Mouse (Mus musculus) heart, embryonic 13.5 days (tissue): ENCODE results near the gene Nsl1. TPM values are rescaled to one million over a fixed set of nuclear protein-coding genes. Genes with fewer than 3 reads are reported as not detected.

Source experiments
- ATAC-seq: fragments of 200-750 bp; cut with Nextera tagmentation; 2 replicates; pipeline ENCODE4 v1.8.0; 2017; ENCODE audit warnings: moderate TSS enrichment; ENCODE audit not compliant: insufficient number of reproducible peaks, low FRiP score, low TSS enrichment; ENCODE audit errors: extremely low read depth
- H3K27ac ChIP-seq: fragments of 300-500 bp; sonication (generic); replicated peaks from 2 replicates; pipeline ENCODE4 v1.5.1; 2015; ENCODE audit warnings: moderate library complexity, mild to moderate bottlenecking, inconsistent platforms
- H3K27me3 ChIP-seq: fragments of 300-500 bp; sonication (generic); replicated peaks from 2 replicates; pipeline ENCODE4 v1.6.1; 2015; ENCODE audit warnings: mild to moderate bottlenecking, inconsistent platforms
- H3K36me3 ChIP-seq: fragments of 300-500 bp; sonication (generic); 2 replicates; pipeline ENCODE4 v1.6.1; 2015; ENCODE audit warnings: mild to moderate bottlenecking, inconsistent platforms
- H3K4me1 ChIP-seq: fragments of 300-500 bp; sonication (generic); 2 replicates; pipeline ENCODE4 v1.6.1; 2015; ENCODE audit warnings: inconsistent platforms
- H3K4me2 ChIP-seq: fragments of 300-500 bp; sonication (generic); 2 replicates; pipeline ENCODE4 v1.6.1; 2015; ENCODE audit warnings: inconsistent platforms, mild to moderate bottlenecking, moderate library complexity
- H3K4me3 ChIP-seq: fragments of 300-500 bp; sonication (generic); 2 replicates; pipeline ENCODE4 v1.5.1; 2015; ENCODE audit warnings: moderate library complexity, mild to moderate bottlenecking, inconsistent platforms
- H3K9ac ChIP-seq: fragments of 300-500 bp; sonication (generic); 2 replicates; pipeline ENCODE4 v1.6.1; 2015; ENCODE audit warnings: inconsistent platforms, mild to moderate bottlenecking, moderate library complexity
- H3K9me3 ChIP-seq: fragments of 300-500 bp; sonication (generic); 2 replicates; pipeline ENCODE4 v1.6.1; 2016; ENCODE audit warnings: inconsistent platforms
- WGBS: fragments of 180-500 bp; shearing (Covaris S2); methylation state at CpG from one replicate; pipeline ENCODE4 v1.1.7; 2015; ENCODE audit warnings: mixed read lengths; 5-methylcytosine and 5-hydroxymethylcytosine counted together
- polyA plus RNA-seq: library from polyadenylated mRNA; unstranded; fragments of >200 nt; fragmentation: Nextera tagmentation; extraction: Ambion mirVana; gene quantifications from 2 replicates; pipeline ENCODE4 v1.2.1, GENCODE M21; 2015

Nsl1 gene
- polyA plus RNA-seq, 1 experiment from 2014 or later, result 12.4 TPM

GRCm38 (mm10) chr1:191075199-191075883, 12.5 kb downstream of the Nsl1 start:
- Histone ChIP-seq H3K27ac (peak overlapping the region; percentile 55), H3K4me2 (0 out of 2 replicates have a peak overlapping the region, but pooled peaks have one; percentile 20), H3K36me3 (peaks cover 97% of the 10 kb centered on the region), H3K27me3 (no peaks in the 10 kb centered on the region), H3K9ac (0 out of 2 replicates have a peak overlapping the region, but pooled peaks have one; percentile 24), H3K4me3 (no peak overlapping the region), H3K4me1 (peaks cover 8% of the 10 kb centered on the region), H3K9me3 (no peaks in the 10 kb centered on the region)
- no peak for ATAC-seq
- 41% methylated on average over 10 of the region's 10 CpGs for WGBS

GRCm38 (mm10) chr1:191083230-191083629, 20.4 kb downstream of the Nsl1 start:
- Histone ChIP-seq H3K27me3 (no peaks in the 10 kb centered on the region), H3K4me1 (no peaks in the 10 kb centered on the region), H3K4me3 (no peak overlapping the region), H3K9me3 (no peaks in the 10 kb centered on the region), H3K4me2 (no peak overlapping the region), H3K9ac (no peak overlapping the region), H3K36me3 (peaks cover 70% of the 10 kb centered on the region), H3K27ac (no peak overlapping the region)
- ATAC-seq, result no peak
- WGBS, result 89% methylated on average over 8 of the region's 8 CpGs

- no peaks in the 10 kb centered on the region for H3K27me3 ChIP-seq
- no peak overlapping the region for H3K9ac ChIP-seq
- H3K4me1 ChIP-seq, result peaks cover 9% of the 10 kb centered on the region
- H3K9me3 ChIP-seq, result no peaks in the 10 kb centered on the region
- H3K4me2 ChIP-seq, result no peak overlapping the region
- no peak overlapping the region for H3K4me3 ChIP-seq
- whole genome bisulfite sequencing, result 70% methylated on average over 5 of the region's 5 CpGs
- ATAC-seq, result no peak
- no peak overlapping the region for H3K27ac ChIP-seq
- peaks cover 52% of the 10 kb centered on the region for H3K36me3 ChIP-seq
Observed at GRCm38 (mm10) chr1:191084951-191085559, 22.2 kb downstream of the Nsl1 start.

GRCm38 (mm10) chr1:191085597-191085996, 22.8 kb downstream of the Nsl1 start:
- no peak overlapping the region for H3K27ac ChIP-seq
- peaks cover 9% of the 10 kb centered on the region for H3K4me1 ChIP-seq
- no peak overlapping the region for H3K4me2 ChIP-seq
- H3K4me3 ChIP-seq, result no peak overlapping the region
- no peaks in the 10 kb centered on the region for H3K9me3 ChIP-seq
- no peak overlapping the region for H3K9ac ChIP-seq
- no peak for ATAC-seq
- H3K27me3 ChIP-seq, result no peaks in the 10 kb centered on the region
- WGBS, result 84% methylated on average over 12 of the region's 12 CpGs
- H3K36me3 ChIP-seq, result peaks cover 46% of the 10 kb centered on the region

GRCm38 (mm10) chr1:191086304-191086878, 23.6 kb downstream of the Nsl1 start:
- peaks cover 40% of the 10 kb centered on the region for H3K36me3 ChIP-seq
- H3K27me3 ChIP-seq, result no peaks in the 10 kb centered on the region
- H3K4me2 ChIP-seq, result no peak overlapping the region
- H3K4me3 ChIP-seq, result no peak overlapping the region
- no peak for ATAC-seq
- no peaks in the 10 kb centered on the region for H3K9me3 ChIP-seq
- 83% methylated on average over 7 of the region's 7 CpGs for WGBS
- no peak overlapping the region for H3K9ac ChIP-seq
- H3K4me1 ChIP-seq, result peaks cover 9% of the 10 kb centered on the region
- H3K27ac ChIP-seq, result no peak overlapping the region

- ATAC-seq, result no peak
- no peak overlapping the region for H3K9ac ChIP-seq
- H3K27ac ChIP-seq, result no peak overlapping the region
- no peak overlapping the region for H3K4me2 ChIP-seq
- peaks cover 35% of the 10 kb centered on the region for H3K36me3 ChIP-seq
- no peaks in the 10 kb centered on the region for H3K9me3 ChIP-seq
- WGBS, result 81% methylated on average over 8 of the region's 8 CpGs
- no peaks in the 10 kb centered on the region for H3K27me3 ChIP-seq
- no peak overlapping the region for H3K4me3 ChIP-seq
- H3K4me1 ChIP-seq, result peaks cover 9% of the 10 kb centered on the region
Observed at GRCm38 (mm10) chr1:191086960-191087359, 24.1 kb downstream of the Nsl1 start.

- WGBS, result 74% methylated on average over 5 of the region's 5 CpGs
- H3K4me2 ChIP-seq, result no peak overlapping the region
- no peaks in the 10 kb centered on the region for H3K27me3 ChIP-seq
- H3K4me1 ChIP-seq, result peaks cover 19% of the 10 kb centered on the region
- no peaks in the 10 kb centered on the region for H3K9me3 ChIP-seq
- H3K4me3 ChIP-seq, result no peak overlapping the region
- no peak overlapping the region for H3K27ac ChIP-seq
- H3K9ac ChIP-seq, result no peak overlapping the region
- ATAC-seq, result no peak
- peaks cover 25% of the 10 kb centered on the region for H3K36me3 ChIP-seq
Observed at GRCm38 (mm10) chr1:191087955-191088354, 25.1 kb downstream of the Nsl1 start.

GRCm38 (mm10) chr1:191089355-191089754, 26.5 kb downstream of the Nsl1 start:
- peaks cover 21% of the 10 kb centered on the region for H3K4me1 ChIP-seq
- H3K4me2 ChIP-seq, result no peak overlapping the region
- H3K27ac ChIP-seq, result no peak overlapping the region
- peaks cover 11% of the 10 kb centered on the region for H3K36me3 ChIP-seq
- ATAC-seq, result no peak
- 0 out of 2 replicates have a peak overlapping the region, but pooled peaks have one; percentile 14 for H3K9ac ChIP-seq
- WGBS, result 19% methylated on average over 6 of the region's 6 CpGs
- no peaks in the 10 kb centered on the region for H3K27me3 ChIP-seq
- H3K9me3 ChIP-seq, result no peaks in the 10 kb centered on the region
- no peak overlapping the region for H3K4me3 ChIP-seq

- 71% methylated on average over 8 of the region's 8 CpGs for WGBS
- no peak overlapping the region for H3K4me3 ChIP-seq
- H3K27ac ChIP-seq, result no peak overlapping the region
Observed at GRCm38 (mm10) chr1:191092050-191092449, 29.2 kb downstream of the Nsl1 start.

GRCm38 (mm10) chr1:191093578-191093977, 30.8 kb downstream of the Nsl1 start:
- H3K27me3 ChIP-seq, result peaks cover 10% of the 10 kb centered on the region
- 66% methylated on average over 5 of the region's 5 CpGs for WGBS
- peaks cover 33% of the 10 kb centered on the region for H3K4me1 ChIP-seq
- no peak overlapping the region for H3K4me3 ChIP-seq
- H3K27ac ChIP-seq, result no peak overlapping the region
- no peak overlapping the region for H3K4me2 ChIP-seq
- no peaks in the 10 kb centered on the region for H3K9me3 ChIP-seq
- H3K36me3 ChIP-seq, result no peaks in the 10 kb centered on the region
- no peak for ATAC-seq
- no peak overlapping the region for H3K9ac ChIP-seq

More at GRCm38 (mm10) chr1:191092050-191092449, 29.2 kb downstream of the Nsl1 start:
- no peak for ATAC-seq
- Histone ChIP-seq H3K4me1 (peaks cover 25% of the 10 kb centered on the region), H3K27me3 (peaks cover 3% of the 10 kb centered on the region), H3K9ac (no peak overlapping the region), H3K9me3 (no peaks in the 10 kb centered on the region), H3K4me2 (no peak overlapping the region), H3K36me3 (no peaks in the 10 kb centered on the region)

GRCm38 (mm10) chr1:191095019-191095418, 32.2 kb downstream of the Nsl1 start:
- 66% methylated on average over 9 of the region's 9 CpGs for WGBS
- H3K9me3 ChIP-seq, result no peaks in the 10 kb centered on the region
- no peak for ATAC-seq

More at GRCm38 (mm10) chr1:191095019-191095418, 32.2 kb downstream of the Nsl1 start:
- Histone ChIP-seq H3K36me3 (no peaks in the 10 kb centered on the region), H3K4me3 (no peak overlapping the region), H3K4me2 (no peak overlapping the region), H3K27me3 (peaks cover 24% of the 10 kb centered on the region), H3K9ac (no peak overlapping the region), H3K4me1 (peaks cover 25% of the 10 kb centered on the region), H3K27ac (no peak overlapping the region)
